Mouse (Mus musculus) embryonic fibroblast, embryonic 13.5 days (primary cell): ENCODE results near the gene Fads2. TPM values are rescaled to one million over a fixed set of nuclear protein-coding genes. Genes with fewer than 3 reads are reported as not detected.

Experiments used
- H3K27ac ChIP-seq: 2 replicates; pipeline ENCODE4 v1.5.1; 2012; ENCODE audit warnings: low read length, control low read depth, inconsistent platforms; ENCODE audit not compliant: insufficient read depth
- H3K4me1 ChIP-seq: 2 replicates; pipeline ENCODE4 v1.6.1; 2011; ENCODE audit warnings: low read length; ENCODE audit not compliant: control insufficient read depth, insufficient read depth
- H3K4me3 ChIP-seq: 2 replicates; pipeline ENCODE4 v1.5.1; 2011; ENCODE audit warnings: mild to moderate bottlenecking, control low read depth, low read length; ENCODE audit not compliant: insufficient read depth
- CTCF ChIP-seq: IDR thresholded peaks from 2 replicates; pipeline ENCODE4 v1.5.1; 2011; ENCODE audit warnings: mild to moderate bottlenecking, control low read depth, low read length, moderate library complexity, borderline replicate concordance; ENCODE audit not compliant: insufficient read depth
- POLR2A ChIP-seq: IDR thresholded peaks from 2 replicates; pipeline ENCODE4 v1.6.1; 2011; ENCODE audit warnings: low read depth, mild to moderate bottlenecking, control low read depth, low read length, moderate library complexity
- polyA plus RNA-seq: library from polyadenylated mRNA; stranded (reverse); fragments of >200 nt; gene quantifications from 2 replicates; pipeline ENCODE4 v1.2.4, GENCODE M21; 2011; ENCODE audit warnings: low read depth; ENCODE audit not compliant: missing spikeins, insufficient read length

Gene Fads2
- polyA plus RNA-seq, 1 experiment, result 86.3 TPM

DNA sequence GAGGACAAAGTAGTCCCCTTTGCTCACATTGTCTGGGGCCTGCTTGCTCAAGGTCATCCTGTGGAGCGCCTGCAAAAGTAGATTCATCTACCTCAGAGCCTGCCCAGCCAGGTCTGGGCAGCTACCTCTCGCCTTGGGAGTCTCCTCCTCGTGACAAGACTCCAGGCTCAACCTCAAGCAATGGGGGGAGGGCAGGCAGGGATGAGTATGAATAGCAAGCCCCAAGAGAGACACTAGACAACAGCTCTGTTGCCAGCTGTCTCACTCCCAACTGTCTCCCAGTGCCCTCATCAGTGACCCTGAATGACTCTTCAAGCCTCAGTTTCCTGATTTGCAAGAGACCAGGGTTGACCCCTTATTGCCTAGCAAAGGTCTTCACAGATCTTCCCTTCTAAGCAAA is 88.2 kb downstream of the Fads2 start:
- Histone ChIP-seq H3K4me1 (peaks cover 10% of the 10 kb centered on the region), H3K4me3 (no peak overlapping the region), H3K27ac (peak overlapping the region; percentile 96)
- TF ChIP-seq CTCF (no peak), POLR2A (0 out of 2 replicates have a peak, but pooled peaks have one; percentile 7)

DNA sequence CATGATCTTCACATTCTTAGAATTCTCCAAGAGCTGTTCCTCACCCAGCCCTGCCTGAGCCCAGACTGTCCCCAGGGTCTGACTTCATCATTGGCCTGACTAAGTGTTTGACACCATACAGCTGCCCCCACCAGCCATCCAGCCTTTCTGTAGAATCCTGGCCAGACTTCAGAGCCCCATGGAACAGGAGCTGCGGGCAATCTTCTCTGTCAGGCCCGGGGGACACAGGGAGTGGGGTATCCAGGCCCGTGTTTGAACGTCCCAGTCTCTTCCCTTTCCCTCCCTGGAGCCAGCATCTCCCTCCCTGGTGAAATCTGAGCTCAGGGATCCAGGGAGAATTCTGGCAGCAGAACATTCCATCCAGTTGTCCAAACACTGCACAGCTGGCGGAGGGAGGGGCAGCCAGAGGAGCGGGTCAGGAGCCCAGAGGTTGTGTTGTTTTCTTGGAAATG is 88.7 kb downstream of the Fads2 start:
- no peak for TF ChIP-seq CTCF
- TF ChIP-seq POLR2A, result no peak
- Histone ChIP-seq H3K4me1 (peaks cover 10% of the 10 kb centered on the region), H3K4me3 (no peak overlapping the region), H3K27ac (peak overlapping the region; percentile 96)

Other genes with a start within 250 kb of the Fads2 start
- 48.6 and 65.9 TPM in 2 replicates for gene Incenp, start 202.2 kb downstream of the Fads2 start, polyA plus RNA-seq
- gene Fth1, start 121.1 kb downstream of the Fads2 start, polyA plus RNA-seq, result 1,225 and 1,491 TPM in 2 replicates
- 0.33 and 0.60 TPM in 2 replicates for gene Best1, start 100.1 kb downstream of the Fads2 start, polyA plus RNA-seq
- 6.5 and 18.2 TPM in 2 replicates for gene Rab3il1, start 100.1 kb downstream of the Fads2 start, polyA plus RNA-seq
- 115 and 142 TPM in 2 replicates for gene Fads3, start 60.2 kb downstream of the Fads2 start, polyA plus RNA-seq
- gene Fads1, start 81.1 kb upstream of the Fads2 start, polyA plus RNA-seq, result 121 and 131 TPM in 2 replicates
- gene Tmem258, start 102.3 kb upstream of the Fads2 start, polyA plus RNA-seq, result 285 and 290 TPM in 2 replicates
- 17.2 and 22.1 TPM in 2 replicates for gene Fen1, start 102.4 kb upstream of the Fads2 start, polyA plus RNA-seq
- gene Myrf, start 139.0 kb upstream of the Fads2 start, polyA plus RNA-seq, result 2.1 and 2.5 TPM in 2 replicates
- 5.8 and 7.6 TPM in 2 replicates for gene Dagla, start 203.1 kb upstream of the Fads2 start, polyA plus RNA-seq